Mouse (Mus musculus): ENCODE measurements around the gene Nfyb.

Nfyb gene

DNA sequence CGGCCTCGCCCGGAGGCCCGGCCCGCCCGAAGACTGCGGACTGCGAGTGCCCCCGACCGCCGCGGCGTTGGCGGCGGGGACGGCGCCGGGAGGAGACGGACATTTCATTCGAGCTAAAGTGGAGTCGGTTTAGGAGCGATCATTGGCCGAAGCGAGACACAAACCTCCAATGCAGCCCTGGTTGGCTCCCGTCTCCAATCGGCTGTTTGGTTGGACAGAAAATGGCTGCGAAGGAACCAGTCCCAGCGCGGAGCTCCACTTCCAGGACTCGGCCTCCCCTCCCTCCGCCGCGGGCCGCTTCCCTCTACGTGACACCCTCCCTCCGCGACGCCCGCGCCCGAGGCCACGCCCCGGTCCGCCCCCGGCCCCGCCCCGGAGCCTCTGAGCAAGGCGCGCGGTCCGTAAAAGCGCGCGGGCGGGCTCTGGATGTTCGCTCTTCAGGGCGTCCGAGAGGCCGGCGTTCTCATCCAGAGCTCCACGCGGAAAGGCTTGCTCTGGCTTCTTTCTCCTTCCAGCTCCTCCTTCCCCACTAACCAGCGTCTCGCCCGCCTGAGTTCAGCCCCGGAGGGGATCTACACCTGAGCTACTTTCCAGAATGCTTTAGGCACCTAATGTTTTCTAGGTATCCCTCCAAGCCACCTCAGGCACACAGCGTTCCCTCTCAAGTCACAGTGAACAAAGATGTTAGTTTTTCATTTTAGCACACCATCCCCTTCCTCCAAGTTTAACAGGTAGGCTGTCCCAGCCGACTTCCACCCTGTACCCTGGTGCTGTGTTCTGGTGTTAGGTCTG lies at the start of gene Nfyb:
Nfyb (minus strand) TSS at position 305 of the 792 bp plus-strand sequence.
- peak; percentile 97 for DNase-seq (ENCODE audit: low spot score)

DNA sequence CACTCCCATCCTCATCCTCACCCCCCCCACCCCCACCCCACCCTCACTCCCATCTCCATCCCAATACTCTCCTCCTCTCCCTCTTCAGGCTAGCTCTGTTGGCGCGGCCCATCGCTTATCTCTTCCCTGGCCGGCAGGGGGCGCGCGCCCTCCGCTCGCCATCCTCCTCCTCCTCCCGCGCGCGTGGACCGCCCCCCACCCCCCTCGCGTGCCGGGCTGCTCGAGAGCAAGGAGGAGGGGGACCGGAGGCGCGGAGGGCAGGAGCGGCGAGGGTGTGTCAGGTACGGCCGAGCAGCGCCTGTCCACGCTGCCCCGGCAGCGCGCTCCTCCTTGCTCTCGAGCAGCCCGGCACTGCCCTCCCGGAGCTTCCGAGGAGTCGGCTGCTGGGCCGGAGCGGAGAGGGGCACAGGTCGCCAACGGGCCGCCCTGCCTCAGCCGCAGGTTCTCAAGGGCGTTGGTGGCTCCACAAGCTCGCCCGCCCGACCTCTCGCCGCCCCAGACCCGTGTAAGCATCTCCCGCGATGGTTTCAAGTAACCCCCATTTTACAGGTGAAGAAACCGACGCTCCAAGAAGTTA lies 48.0 kb upstream of the Nfyb start:
- peak; percentile 53 for DNase-seq (ENCODE audit: low spot score)

GRCm38 (mm10) chr10:82809352-82809751 lies 45.4 kb upstream of the Nfyb start:
- DNase-seq (ENCODE audit: low spot score), result no peak

- no peak for DNase-seq (ENCODE audit: low spot score)
These were observed 44.9 kb upstream of the Nfyb start for GRCm38 (mm10) chr10:82808891-82809290.

- DNase-seq (ENCODE audit: low spot score), result no peak
These were observed 44.2 kb upstream of the Nfyb start for GRCm38 (mm10) chr10:82808155-82808554.

- no peak for DNase-seq (ENCODE audit: low spot score)
These were observed 43.3 kb upstream of the Nfyb start for GRCm38 (mm10) chr10:82807238-82807637.

- DNase-seq (ENCODE audit: low spot score), result no peak
These were observed 42.5 kb upstream of the Nfyb start for GRCm38 (mm10) chr10:82806414-82806813.

DNA sequence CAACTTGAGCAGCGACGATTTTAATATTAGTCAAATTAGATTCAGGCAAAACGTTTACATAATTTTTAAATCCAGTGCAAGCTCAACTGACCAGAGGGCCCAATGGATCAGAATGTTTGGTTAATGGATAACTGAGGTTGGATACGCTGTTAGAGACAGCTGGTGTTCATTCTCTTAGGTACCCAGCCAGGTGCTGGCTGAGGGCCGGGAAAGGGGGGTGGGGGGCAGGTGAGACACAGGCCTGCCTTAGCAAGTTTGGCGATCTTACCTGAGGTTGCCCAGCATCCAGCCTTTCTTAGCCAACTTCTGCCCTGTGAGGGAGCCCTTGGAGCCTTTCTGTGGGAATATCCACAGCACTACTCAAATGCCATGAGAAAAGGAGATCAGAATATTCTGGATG lies 41.2 kb upstream of the Nfyb start:
- DNase-seq (ENCODE audit: low spot score), result no peak

DNA sequence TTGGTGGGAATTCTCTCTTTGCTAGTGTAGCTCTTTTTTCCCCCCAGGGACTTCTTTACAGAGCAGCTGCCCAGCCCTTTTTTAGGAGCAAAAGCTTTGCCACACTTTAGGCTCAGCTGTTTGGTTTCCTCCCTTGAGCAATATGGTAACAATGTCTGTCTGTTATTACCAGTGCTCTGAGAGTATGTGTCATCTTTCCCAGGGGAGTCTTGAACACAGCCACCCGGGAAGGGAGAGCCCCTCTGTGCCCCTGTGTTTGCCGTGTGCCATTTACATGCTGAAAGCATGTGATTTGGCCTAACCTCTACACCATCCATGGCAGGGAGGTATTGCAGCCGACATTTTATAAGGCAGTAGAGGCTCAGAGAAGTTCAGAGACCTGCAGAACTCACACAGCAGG lies 40.5 kb upstream of the Nfyb start:
- DNase-seq (ENCODE audit: low spot score), result no peak

- DNase-seq (ENCODE audit: low spot score), result no peak
These were observed 36.1 kb upstream of the Nfyb start for GRCm38 (mm10) chr10:82800094-82800493.

GRCm38 (mm10) chr10:82798312-82798933 lies 34.5 kb upstream of the Nfyb start:
- no peak for DNase-seq (ENCODE audit: low spot score)

- DNase-seq (ENCODE audit: low spot score), result no peak
These were observed 33.2 kb upstream of the Nfyb start for GRCm38 (mm10) chr10:82797119-82797491.

GRCm38 (mm10) chr10:82796471-82797118 lies 32.7 kb upstream of the Nfyb start:
- DNase-seq (ENCODE audit: low spot score), result no peak

GRCm38 (mm10) chr10:82795767-82796166 lies 31.8 kb upstream of the Nfyb start:
- no peak for DNase-seq (ENCODE audit: low spot score)

DNA sequence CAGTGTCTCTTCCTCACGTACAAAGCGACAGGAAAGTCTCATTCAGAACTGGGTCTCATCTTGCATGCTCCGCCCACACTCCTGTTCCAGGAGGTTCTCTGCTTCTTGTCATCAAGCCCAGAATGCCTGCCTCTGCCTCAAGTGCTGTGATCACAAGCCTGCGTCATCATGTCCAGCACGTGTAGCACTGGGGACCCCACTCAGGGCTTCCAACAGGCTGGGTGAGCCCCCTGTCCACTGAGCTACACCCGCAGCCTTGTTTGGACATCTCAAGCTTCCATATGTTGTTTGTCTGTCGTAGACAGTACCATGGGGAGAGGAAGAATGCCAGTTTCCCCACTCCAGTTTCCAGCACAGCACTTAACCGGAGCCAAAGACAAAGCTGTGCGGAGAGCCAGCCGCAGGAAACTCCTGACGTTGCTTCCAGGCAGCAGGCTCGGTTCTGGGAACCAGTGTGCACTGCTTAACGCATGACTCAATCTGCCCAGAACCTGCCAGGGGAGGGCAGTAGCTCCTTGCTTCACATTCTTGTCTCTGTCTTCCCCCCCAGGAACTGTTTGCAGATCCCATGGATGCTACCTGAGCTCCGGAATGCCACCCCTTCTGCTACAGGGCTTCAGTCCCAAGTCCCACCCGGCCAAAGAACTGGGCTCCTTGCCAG lies 31.3 kb upstream of the Nfyb start:
- peak; percentile 65 for DNase-seq (ENCODE audit: low spot score)

DNA sequence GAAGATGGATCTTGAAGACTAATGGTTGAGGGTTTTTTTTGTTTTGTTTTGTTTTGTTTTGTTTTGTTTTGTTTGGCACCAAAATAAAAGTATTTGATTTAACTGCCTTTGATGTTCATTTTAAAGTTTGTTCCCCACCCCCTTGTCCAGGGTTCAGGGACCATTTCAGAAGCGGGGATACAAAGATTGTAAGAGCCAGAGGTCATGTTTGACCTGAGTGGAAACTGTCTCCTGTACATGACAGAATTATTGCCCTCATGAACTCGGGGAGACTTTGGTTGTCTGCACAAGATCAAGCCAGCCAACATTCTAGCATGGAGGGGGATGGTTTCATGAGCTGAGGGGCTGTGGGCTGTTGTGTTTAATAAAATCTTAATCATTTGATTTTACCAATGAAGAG lies 28.4 kb upstream of the Nfyb start:
- DNase-seq (ENCODE audit: low spot score), result no peak

GRCm38 (mm10) chr10:82791713-82792112 lies 27.8 kb upstream of the Nfyb start:
- no peak for DNase-seq (ENCODE audit: low spot score)

DNA sequence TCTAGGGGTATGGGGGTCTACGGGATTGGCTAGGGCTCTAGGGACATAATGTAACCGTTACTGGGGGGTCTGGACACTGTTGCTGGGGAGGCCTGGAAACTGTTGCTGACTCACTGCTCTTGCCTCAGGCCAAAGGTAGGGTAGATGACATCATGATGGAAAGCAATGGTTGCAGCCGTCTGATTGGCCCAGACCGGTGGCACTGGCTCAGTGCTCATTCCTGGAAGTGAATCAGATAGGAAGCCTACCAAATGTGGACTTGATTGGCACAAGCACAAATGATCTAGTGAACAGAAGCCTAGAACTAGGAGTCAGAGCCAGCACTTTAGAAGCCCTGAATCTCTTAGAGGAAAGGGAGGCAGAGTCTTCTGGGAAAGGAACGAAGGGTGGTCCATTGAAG lies 26.6 kb upstream of the Nfyb start:
- no peak for DNase-seq (ENCODE audit: low spot score)

DNA sequence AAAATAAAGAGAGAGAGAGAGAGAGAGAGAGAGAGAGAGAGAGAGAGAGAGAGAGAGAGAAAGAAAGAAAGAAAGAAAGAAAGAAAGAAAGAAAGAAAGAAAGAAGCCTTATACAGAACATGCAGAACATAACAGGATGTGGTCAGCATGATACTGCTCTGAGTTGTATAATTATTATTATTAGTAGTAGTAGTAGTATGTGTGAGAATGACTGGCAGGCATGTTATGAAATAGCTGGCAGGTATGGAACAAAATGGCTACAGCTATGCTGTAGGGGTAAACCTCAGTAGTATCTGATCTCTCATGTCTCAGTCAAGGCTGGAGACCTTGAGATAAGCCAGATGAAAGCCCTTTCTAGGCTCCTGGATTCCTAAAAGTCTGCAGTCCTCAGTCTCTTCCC lies 25.2 kb upstream of the Nfyb start:
- DNase-seq (ENCODE audit: low spot score), result no peak

- DNase-seq (ENCODE audit: low spot score), result no peak
These were observed 18.5 kb upstream of the Nfyb start for GRCm38 (mm10) chr10:82782472-82782871.

GRCm38 (mm10) chr10:82780816-82781215 lies 16.9 kb upstream of the Nfyb start:
- DNase-seq (ENCODE audit: low spot score), result no peak

DNA sequence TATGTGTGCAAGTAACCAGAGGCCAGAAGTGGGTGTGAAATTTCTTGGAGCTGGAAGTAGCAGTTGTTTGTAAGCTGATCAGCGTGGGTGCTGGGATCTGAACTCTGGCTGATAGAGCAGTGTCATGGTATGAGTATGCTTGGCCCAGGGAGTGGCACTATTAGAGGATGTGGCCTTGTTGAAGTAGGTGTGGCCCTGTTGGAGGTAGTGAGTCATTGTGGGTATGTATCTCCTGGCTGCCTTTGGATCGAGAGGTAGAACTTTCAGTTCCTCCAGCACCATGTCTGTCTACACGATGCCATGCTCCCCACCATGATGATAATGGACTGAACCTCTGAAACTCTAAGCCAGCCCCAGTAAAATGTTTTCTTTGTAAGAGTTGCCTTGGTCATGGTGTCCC lies 16.4 kb upstream of the Nfyb start:
- no peak for DNase-seq (ENCODE audit: low spot score)
